Mouse (Mus musculus) MEL (cell line): ENCODE measurements around the gene Msl1. TPM values are rescaled to one million over a fixed set of nuclear protein-coding genes. Genes with fewer than 3 reads are reported as not detected.

ENCODE experiments used
- DNase-seq: peaks from one replicate; pipeline ENCODE4 v3.0.0; 2011; ENCODE audit warnings: low read depth, low spot score
- H3K27ac ChIP-seq: 2 replicates; pipeline ENCODE4 v1.5.1; 2012; ENCODE audit warnings: low read depth, mild to moderate bottlenecking, control low read depth, low read length, moderate library complexity; ENCODE audit not compliant: control insufficient read depth
- H3K27me3 ChIP-seq, 2 experiments: fragments of 150-350 bp in 1 of 2; sonication (generic) in 1 of 2; 2 replicates each; pipeline ENCODE4 v1.6.1; 2012; ENCODE audit warnings: low read length in 2 of 2, mild to moderate bottlenecking in 2 of 2, improper control_type of control experiment in 1 of 2, moderate library complexity in 1 of 2; ENCODE audit not compliant: insufficient read depth in 2 of 2, control insufficient read depth in 1 of 2
- H3K36me3 ChIP-seq, 2 experiments: 2 replicates each; pipeline ENCODE4 v1.6.1; 2012 to 2014; ENCODE audit warnings: low read length in 2 of 2, improper control_type of control experiment in 1 of 2, inconsistent platforms in 1 of 2, mild to moderate bottlenecking in 1 of 2; ENCODE audit not compliant: insufficient read depth in 2 of 2, control insufficient read depth in 1 of 2
- H3K4me1 ChIP-seq, 2 experiments: fragments of 150-350 bp in 1 of 2; sonication (generic) in 1 of 2; 2 replicates each; pipeline ENCODE4 v1.6.1; 2012; ENCODE audit warnings: low read length in 2 of 2, improper control_type of control experiment in 1 of 2, mild to moderate bottlenecking in 1 of 2; ENCODE audit not compliant: insufficient read depth in 2 of 2, control insufficient read depth in 1 of 2
- H3K4me3 ChIP-seq, 2 experiments: fragments of 150-350 bp in 1 of 2; sonication (generic) in 1 of 2; 2 replicates each; pipeline ENCODE4 v1.5.1; 2012; ENCODE audit warnings: low read depth in 2 of 2, low read length in 2 of 2, mild to moderate bottlenecking in 2 of 2, moderate library complexity in 2 of 2, control low read depth in 1 of 2, improper control_type of control experiment in 1 of 2; ENCODE audit not compliant: control insufficient read depth in 1 of 2, insufficient read depth in 1 of 2
- H3K79me2 ChIP-seq: 2 replicates; pipeline ENCODE4 v1.6.1; 2012; ENCODE audit warnings: mild to moderate bottlenecking, low read length, moderate library complexity; ENCODE audit not compliant: control insufficient read depth, poor library complexity, insufficient read depth
- H3K9ac ChIP-seq: 2 replicates; pipeline ENCODE4 v1.6.1; 2012; ENCODE audit warnings: low read depth, mild to moderate bottlenecking, control low read depth, low read length, moderate library complexity; ENCODE audit not compliant: control insufficient read depth, poor library complexity, severe bottlenecking
- H3K9me3 ChIP-seq: fragments of 150-350 bp; sonication (generic); replicated peaks from 2 replicates; pipeline ENCODE4 v1.6.1; 2012; ENCODE audit warnings: mild to moderate bottlenecking, low read length, improper control_type of control experiment, moderate library complexity; ENCODE audit not compliant: insufficient read depth
- BHLHE40 ChIP-seq: IDR thresholded peaks from 2 replicates; pipeline ENCODE4 v1.6.1; 2012; ENCODE audit warnings: low read depth, mild to moderate bottlenecking, inconsistent platforms, low read length, improper control_type of control experiment, borderline replicate concordance
- CHD1 ChIP-seq: IDR thresholded peaks from 2 replicates; pipeline ENCODE4 v1.6.1; 2012; ENCODE audit warnings: low read depth, mild to moderate bottlenecking, inconsistent platforms, low read length, improper control_type of control experiment
- CHD2 ChIP-seq: IDR thresholded peaks from 2 replicates; pipeline ENCODE4 v1.6.1; 2011; ENCODE audit warnings: low read length, improper control_type of control experiment
- CTCF ChIP-seq, 3 experiments: IDR thresholded peaks in 2 of 3; conservative IDR thresholded peaks in 1 of 3; 2 replicates each; pipeline ENCODE4 v1.5.1; 2011 to 2012; ENCODE audit warnings: low read length in 3 of 3, low read depth in 2 of 3, mild to moderate bottlenecking in 2 of 3, improper control_type of control experiment in 1 of 3, inconsistent platforms in 1 of 3, mixed read lengths in 1 of 3, moderate library complexity in 1 of 3; ENCODE audit not compliant: control insufficient read depth in 1 of 3, insufficient read depth in 1 of 3, poor library complexity in 1 of 3, severe bottlenecking in 1 of 3
- E2F4 ChIP-seq: IDR thresholded peaks from 2 replicates; pipeline ENCODE4 v1.6.1; 2011; ENCODE audit warnings: low read depth, low read length, improper control_type of control experiment, borderline replicate concordance
- ELF1 ChIP-seq: IDR thresholded peaks from 2 replicates; pipeline ENCODE4 v1.6.1; 2014; ENCODE audit warnings: low read depth, mild to moderate bottlenecking, inconsistent platforms, low read length, improper control_type of control experiment, moderate library complexity
- EP300 ChIP-seq, 2 experiments: IDR thresholded peaks; 2 replicates each; pipeline ENCODE4 v1.6.1; 2011; ENCODE audit warnings: improper control_type of control experiment in 2 of 2, low read length in 2 of 2, low read depth in 1 of 2, mild to moderate bottlenecking in 1 of 2
- GABPA ChIP-seq: IDR thresholded peaks from 2 replicates; pipeline ENCODE4 v1.6.1; 2012; ENCODE audit warnings: low read depth, mild to moderate bottlenecking, inconsistent platforms, low read length, improper control_type of control experiment, moderate library complexity
- HCFC1 ChIP-seq: IDR thresholded peaks from 2 replicates; pipeline ENCODE4 v1.6.1; 2012; ENCODE audit warnings: low read depth, mild to moderate bottlenecking, inconsistent platforms, low read length, improper control_type of control experiment, moderate library complexity
- JUND ChIP-seq: IDR thresholded peaks from 2 replicates; pipeline ENCODE4 v1.6.1; 2011; ENCODE audit warnings: low read depth, mild to moderate bottlenecking, improper control_type of control experiment, low read length
- KAT2A ChIP-seq: conservative IDR thresholded peaks from 2 replicates; pipeline ENCODE4 v1.6.1; 2012; ENCODE audit warnings: low read depth, low read length, improper control_type of control experiment, inconsistent platforms
- MAFK ChIP-seq: IDR thresholded peaks from 2 replicates; pipeline ENCODE4 v1.6.1; 2011; ENCODE audit warnings: low read depth, mild to moderate bottlenecking, low read length, improper control_type of control experiment, borderline replicate concordance
- MAZ ChIP-seq: IDR thresholded peaks from 2 replicates; pipeline ENCODE4 v1.6.1; 2012; ENCODE audit warnings: low read depth, mild to moderate bottlenecking, inconsistent platforms, low read length, improper control_type of control experiment
- MEF2A ChIP-seq: IDR thresholded peaks from 2 replicates; pipeline ENCODE4 v1.6.1; 2014; ENCODE audit warnings: low read depth, mild to moderate bottlenecking, inconsistent platforms, low read length, improper control_type of control experiment; ENCODE audit not compliant: poor library complexity, insufficient replicate concordance, severe bottlenecking; ENCODE audit errors: extremely low read depth
- MXI1 ChIP-seq: IDR thresholded peaks from 2 replicates; pipeline ENCODE4 v1.6.1; 2011; ENCODE audit warnings: mild to moderate bottlenecking, low read depth, low read length, improper control_type of control experiment
- MYB ChIP-seq: IDR thresholded peaks from 2 replicates; pipeline ENCODE4 v1.6.1; 2011; ENCODE audit warnings: mild to moderate bottlenecking, low read depth, low read length, improper control_type of control experiment
- MYC ChIP-seq: IDR thresholded peaks from 2 replicates; pipeline ENCODE4 v1.6.1; 2011; ENCODE audit warnings: low read depth, mild to moderate bottlenecking, low read length, improper control_type of control experiment, moderate library complexity
- NELFE ChIP-seq: IDR thresholded peaks from 2 replicates; pipeline ENCODE4 v1.6.1; 2011; ENCODE audit warnings: low read depth, low read length, improper control_type of control experiment
- NRF1 ChIP-seq: IDR thresholded peaks from 2 replicates; pipeline ENCODE4 v1.6.1; 2014; ENCODE audit warnings: low read depth, mild to moderate bottlenecking, inconsistent platforms, low read length, improper control_type of control experiment, moderate library complexity; ENCODE audit not compliant: poor library complexity, insufficient read depth, severe bottlenecking
- POLR2A ChIP-seq, 2 experiments: IDR thresholded peaks; 2 replicates each; pipeline ENCODE4 v1.6.1; 2011 to 2012; ENCODE audit warnings: low read length in 2 of 2, mild to moderate bottlenecking in 2 of 2, control low read depth in 1 of 2, improper control_type of control experiment in 1 of 2, low read depth in 1 of 2, moderate library complexity in 1 of 2; ENCODE audit not compliant: control insufficient read depth in 1 of 2, insufficient read depth in 1 of 2, poor library complexity in 1 of 2
- POLR2AphosphoS2 ChIP-seq: IDR thresholded peaks from 2 replicates; pipeline ENCODE4 v1.6.1; 2011; ENCODE audit warnings: low read length, improper control_type of control experiment
- POLR2AphosphoS5 ChIP-seq: IDR thresholded peaks from 2 replicates; pipeline ENCODE4 v1.6.1; 2012; ENCODE audit warnings: low read depth, borderline replicate concordance, mild to moderate bottlenecking, inconsistent platforms, low read length, moderate library complexity, mixed read lengths
- RAD21 ChIP-seq: IDR thresholded peaks from 2 replicates; pipeline ENCODE4 v1.6.1; 2011; ENCODE audit warnings: mild to moderate bottlenecking, low read depth, low read length, improper control_type of control experiment
- RCOR1 ChIP-seq: IDR thresholded peaks from 2 replicates; pipeline ENCODE4 v1.6.1; 2012; ENCODE audit warnings: low read depth, mild to moderate bottlenecking, inconsistent platforms, low read length, improper control_type of control experiment
- SIN3A ChIP-seq: IDR thresholded peaks from 2 replicates; pipeline ENCODE4 v1.6.1; 2012; ENCODE audit warnings: low read length, improper control_type of control experiment, inconsistent platforms
- SMC3 ChIP-seq: IDR thresholded peaks from 2 replicates; pipeline ENCODE4 v1.6.1; 2011; ENCODE audit warnings: low read depth, low read length, improper control_type of control experiment
- TAL1 ChIP-seq: IDR thresholded peaks from 2 replicates; pipeline ENCODE4 v1.6.1; 2012; ENCODE audit warnings: mild to moderate bottlenecking, inconsistent platforms, low read length, moderate library complexity, mixed read lengths
- UBTF ChIP-seq: IDR thresholded peaks from 2 replicates; pipeline ENCODE4 v1.6.1; 2012; ENCODE audit warnings: low read depth, mild to moderate bottlenecking, inconsistent platforms, low read length, improper control_type of control experiment, moderate library complexity, borderline replicate concordance; ENCODE audit not compliant: insufficient read depth
- USF2 ChIP-seq, 2 experiments: IDR thresholded peaks; 2 replicates each; pipeline ENCODE4 v1.6.1; 2011 to 2012; ENCODE audit warnings: improper control_type of control experiment in 2 of 2, low read length in 2 of 2, borderline replicate concordance in 1 of 2, inconsistent platforms in 1 of 2, low read depth in 1 of 2, mild to moderate bottlenecking in 1 of 2; ENCODE audit not compliant: insufficient read depth in 1 of 2
- ZC3H11A ChIP-seq: IDR thresholded peaks from 2 replicates; pipeline ENCODE4 v1.6.1; 2012; ENCODE audit warnings: low read depth, mild to moderate bottlenecking, inconsistent platforms, low read length, improper control_type of control experiment
- ZKSCAN1 ChIP-seq: IDR thresholded peaks from 2 replicates; pipeline ENCODE4 v1.6.1; 2012; ENCODE audit warnings: low read depth, mild to moderate bottlenecking, inconsistent platforms, low read length, improper control_type of control experiment, moderate library complexity
- ZMIZ1 ChIP-seq: IDR thresholded peaks from 2 replicates; pipeline ENCODE4 v1.6.1; 2012; ENCODE audit warnings: low read depth, mild to moderate bottlenecking, inconsistent platforms, low read length, improper control_type of control experiment, moderate library complexity
- ZNF384 ChIP-seq: IDR thresholded peaks from 2 replicates; pipeline ENCODE4 v1.6.1; 2012; ENCODE audit warnings: low read depth, mild to moderate bottlenecking, inconsistent platforms, low read length, improper control_type of control experiment
- polyA plus RNA-seq, 2 experiments: library from polyadenylated mRNA; stranded (reverse) in 1 of 2; unstranded in 1 of 2; fragments of >175 nt in 1 of 2; fragments of >200 nt in 1 of 2; gene quantifications; 2 replicates each; pipeline versions ENCODE4 v1.2.1 to v1.2.4; 2012; ENCODE audit warnings: low replicate concordance in 2 of 2, low read depth in 1 of 2; ENCODE audit not compliant: insufficient read length in 2 of 2, insufficient read depth in 1 of 2, missing spikeins in 1 of 2
- total RNA-seq: library from RNA; depleted of rRNA; stranded (reverse); fragments of 300-350 nt; gene quantifications from 2 replicates; pipeline ENCODE4 v1.2.3, GENCODE M21; 2012

Gene Msl1
- total and polyA plus RNA-seq, 3 experiments = 37.1 to 49.4 TPM; not detected in 1

DNA sequence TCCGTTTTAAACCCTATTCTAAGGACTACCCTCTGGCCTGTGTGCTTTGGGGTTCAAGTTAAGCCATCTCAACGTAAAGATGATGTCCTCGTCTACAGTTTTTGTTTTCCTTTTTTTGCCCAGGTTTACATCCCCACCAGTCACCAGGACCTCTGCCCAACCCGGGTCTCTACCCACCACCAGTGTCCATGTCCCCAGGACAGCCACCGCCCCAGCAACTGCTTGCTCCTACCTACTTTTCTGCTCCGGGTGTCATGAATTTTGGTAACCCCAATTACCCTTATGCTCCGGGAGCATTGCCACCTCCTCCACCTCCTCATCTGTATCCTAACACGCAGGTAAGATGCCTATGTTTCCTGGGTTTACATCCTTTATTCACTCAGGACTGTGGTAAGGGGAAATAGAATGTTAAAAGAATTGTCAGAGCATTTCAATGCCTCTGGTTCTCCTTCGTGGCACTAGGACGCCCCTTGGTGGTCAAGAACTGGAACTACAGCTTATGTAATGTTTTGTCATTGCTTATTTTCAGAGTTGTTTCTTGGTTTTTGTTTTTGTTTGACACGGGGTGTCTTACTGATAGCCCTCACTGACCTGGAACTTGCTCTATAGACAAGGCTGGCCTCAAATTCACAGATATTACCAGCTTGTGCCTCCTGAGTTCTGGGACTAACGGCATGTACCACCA, 33.9 kb downstream of the Msl1 start:
- peaks cover 0 to 4% of the 10 kb centered on the region in 2 experiments; a peak in 3 of 4 replicates for H3K4me1 ChIP-seq
- peak; percentile 82 for DNase-seq
- TF ChIP-seq POLR2AphosphoS2 (no peak), ZMIZ1 (no peak), SIN3A (peak; percentile 67), ZNF384 (no peak), GABPA (no peak), CTCF (IDR thresholded peaks at IDR 0.05 in 2 of 3, conservative IDR thresholded peaks at IDR 0.05 in 1 of 3; ENCODE audit: control insufficient read depth in 1 of 3, insufficient read depth in 1 of 3, low read depth in 2 of 3, low read length in 3 of 3, poor library complexity in 1 of 3, severe bottlenecking in 1 of 3) (peak; percentile 67 to 90 (median 88)), ELF1 (no peak), POLR2AphosphoS5 (no peak), KAT2A (no peak), ZC3H11A (peak; percentile 81), CHD1 (no peak), MEF2A (no peak), NELFE (no peak), BHLHE40 (peak; percentile 30; the same call in 1 of the 2 replicates), RAD21 (peak; percentile 82), JUND (0 out of 2 replicates have a peak, but pooled peaks have one; percentile 25), EP300 (IDR thresholded peaks at IDR 0.05; ENCODE audit: low read depth in 1 of 2, low read length in 2 of 2) (no peak), SMC3 (peak; percentile 83), CHD2 (no peak), UBTF (no peak), USF2 (IDR thresholded peaks at IDR 0.05; ENCODE audit: borderline replicate concordance in 1 of 2, insufficient read depth in 1 of 2, low read depth in 1 of 2, low read length in 2 of 2) (no peak), NRF1 (no peak), TAL1 (no peak), MYC (peak; percentile 53; the same call in 1 of the 2 replicates), POLR2A (IDR thresholded peaks at IDR 0.05; ENCODE audit: control insufficient read depth in 1 of 2, insufficient read depth in 1 of 2, low read depth in 1 of 2, low read length in 2 of 2, poor library complexity in 1 of 2) (no peak), ZKSCAN1 (no peak), MXI1 (no peak), MAFK (no peak), E2F4 (no peak), HCFC1 (0 out of 2 replicates have a peak, but pooled peaks have one; percentile 29), MYB (no peak), RCOR1 (no peak), MAZ (no peak)
- H3K27ac ChIP-seq = no peak overlapping the region
- no peaks in the 10 kb centered on the region for H3K9me3 ChIP-seq
- H3K36me3 ChIP-seq = peaks cover 12 to 61% of the 10 kb centered on the region in 2 experiments
- H3K27me3 ChIP-seq = no peaks in the 10 kb centered on the region
- H3K79me2 ChIP-seq = peaks cover 11% of the 10 kb centered on the region
- H3K9ac ChIP-seq = no peak overlapping the region
- no peak overlapping the region for H3K4me3 ChIP-seq
